Mouse (Mus musculus) limb, embryonic 12.5 days (tissue): ENCODE results near the gene Hrnr. TPM values are rescaled to one million over a fixed set of nuclear protein-coding genes. Genes with fewer than 3 reads are reported as not detected.

Source experiments
- ATAC-seq: fragments of 200-750 bp; cut with Nextera tagmentation; 2 replicates; pipeline ENCODE4 v1.8.0; 2017; ENCODE audit warnings: low read depth, moderate TSS enrichment; ENCODE audit not compliant: insufficient number of reproducible peaks, insufficient read depth, low FRiP score, low TSS enrichment
- H3K27ac ChIP-seq: fragments of 300-500 bp; sonication (generic); 2 replicates; pipeline ENCODE4 v1.5.1; 2016; ENCODE audit warnings: mild to moderate bottlenecking, moderate library complexity
- H3K27me3 ChIP-seq: fragments of 300-500 bp; sonication (generic); 2 replicates; pipeline ENCODE4 v1.6.1; 2016; ENCODE audit warnings: mild to moderate bottlenecking, moderate library complexity
- H3K36me3 ChIP-seq: fragments of 300-500 bp; sonication (generic); 2 replicates; pipeline ENCODE4 v1.6.1; 2016; ENCODE audit warnings: mild to moderate bottlenecking, moderate library complexity
- H3K4me1 ChIP-seq: fragments of 300-500 bp; sonication (generic); replicated peaks from 2 replicates; pipeline ENCODE4 v1.6.1; 2016
- H3K4me2 ChIP-seq: fragments of 300-500 bp; sonication (generic); 2 replicates; pipeline ENCODE4 v1.6.1; 2016; ENCODE audit warnings: mild to moderate bottlenecking, moderate library complexity
- H3K4me3 ChIP-seq: fragments of 300-500 bp; sonication (generic); replicated peaks from 2 replicates; pipeline ENCODE4 v1.5.1; 2016; ENCODE audit warnings: mild to moderate bottlenecking
- H3K9ac ChIP-seq: fragments of 300-500 bp; sonication (generic); replicated peaks from 2 replicates; pipeline ENCODE4 v1.6.1; 2016; ENCODE audit warnings: mild to moderate bottlenecking, moderate library complexity
- H3K9me3 ChIP-seq: fragments of 300-500 bp; sonication (generic); 2 replicates; pipeline ENCODE4 v1.6.1; 2016; ENCODE audit warnings: mild to moderate bottlenecking, moderate library complexity
- WGBS: fragments of 180-500 bp; shearing (Covaris S2); methylation state at CpG from one replicate; pipeline ENCODE4 v1.1.7; 2016; 5-methylcytosine and 5-hydroxymethylcytosine counted together
- polyA plus RNA-seq: library from polyadenylated mRNA; unstranded; fragments of >200 nt; fragmentation: Nextera tagmentation; extraction: Ambion mirVana; gene quantifications from 2 replicates; pipeline ENCODE4 v1.2.1, GENCODE M21; 2016

Hrnr gene
- polyA plus RNA-seq, result not detected in 2 replicates

DNA sequence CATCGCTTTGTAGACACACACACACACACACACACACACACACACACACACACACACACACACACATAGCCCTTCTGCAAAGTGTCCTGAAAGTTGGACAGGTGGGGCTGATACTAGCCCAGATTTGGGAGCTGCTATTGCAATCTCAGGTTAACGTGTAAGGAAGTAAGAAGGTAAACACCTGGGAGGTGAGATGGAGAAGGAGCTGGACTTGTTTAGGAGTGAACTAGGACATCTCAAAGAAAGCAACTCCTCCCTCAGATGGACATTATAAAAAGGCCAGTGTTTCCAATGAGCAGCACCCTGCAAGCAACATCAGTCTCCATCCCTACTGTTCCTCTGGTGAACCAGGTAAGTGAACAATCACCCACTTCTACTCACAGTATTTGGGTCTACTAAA, at the start of gene Hrnr:
Gene Hrnr (plus strand): TSS at position 301 of the 400 bp plus-strand sequence.
- ATAC-seq, result no peak
- H3K27me3 ChIP-seq, result no peaks in the 10 kb centered on the region
- no peak within 1 kb of the TSS for H3K9ac ChIP-seq
- no peak within 1 kb of the TSS for H3K4me3 ChIP-seq
- H3K4me1 ChIP-seq, result no peaks in the 10 kb centered on the region
- no peaks in the 10 kb centered on the region for H3K36me3 ChIP-seq
- H3K4me2 ChIP-seq, result no peak within 1 kb of the TSS
- H3K27ac ChIP-seq, result no peak within 1 kb of the TSS
- H3K9me3 ChIP-seq, result no peaks in the 10 kb centered on the region
- WGBS, result 81% methylated on average over 2 of the region's 2 CpGs

DNA sequence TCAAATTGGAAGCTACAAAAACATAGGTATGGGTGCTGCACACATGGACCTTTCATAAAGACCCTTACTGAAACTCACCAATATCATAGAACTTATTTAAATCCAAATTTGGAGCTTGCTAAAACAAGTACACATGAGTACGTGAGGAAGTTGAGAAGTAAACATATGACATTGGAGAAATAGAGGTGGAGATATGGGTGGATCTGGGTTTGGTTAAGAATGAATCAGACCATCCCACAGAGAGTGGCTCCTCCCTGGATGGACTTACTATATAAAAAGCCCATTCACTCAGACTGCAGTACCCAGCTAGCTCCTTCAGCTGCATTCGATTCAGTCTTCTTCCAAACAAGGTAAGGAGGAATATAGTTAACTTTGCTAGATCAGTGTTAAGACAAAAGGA, 46.3 kb upstream of the Hrnr start, which contains the start of gene Flg:
Gene Flg (plus strand): TSS at position 301 of the 400 bp plus-strand sequence.
- H3K9ac ChIP-seq, result no peak within 1 kb of the TSS
- no peak for ATAC-seq
- H3K9me3 ChIP-seq, result no peaks in the 10 kb centered on the region
- no peaks in the 10 kb centered on the region for H3K27me3 ChIP-seq
- H3K27ac ChIP-seq, result no peak within 1 kb of the TSS
- H3K4me3 ChIP-seq, result no peak within 1 kb of the TSS
- H3K4me1 ChIP-seq, result no peaks in the 10 kb centered on the region
- WGBS, result 84% methylated on average over 2 of the region's 2 CpGs
- H3K4me2 ChIP-seq, result no peak within 1 kb of the TSS
- no peaks in the 10 kb centered on the region for H3K36me3 ChIP-seq

DNA sequence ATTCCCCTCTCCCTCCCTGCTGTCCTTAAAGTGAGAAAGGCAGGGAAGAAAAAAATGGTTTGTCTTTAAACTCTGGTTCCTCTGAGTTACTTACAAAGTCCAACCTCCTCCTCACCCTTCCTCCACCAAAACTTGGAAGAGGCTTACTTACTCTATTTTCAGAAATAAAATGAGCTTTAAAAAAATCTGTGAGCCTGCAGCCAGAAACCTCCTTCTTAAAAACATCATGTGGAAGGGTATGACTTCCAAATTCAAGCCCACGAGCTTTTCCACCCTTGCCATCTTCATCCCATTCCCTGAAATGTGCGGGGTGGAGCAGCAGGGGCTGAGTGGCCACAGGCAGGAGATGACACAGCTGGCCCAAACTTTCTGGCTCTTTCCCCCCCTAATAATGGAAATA, 22.0 kb upstream of the Hrnr start:
- 81% methylated on average over 2 of the region's 2 CpGs for WGBS

DNA sequence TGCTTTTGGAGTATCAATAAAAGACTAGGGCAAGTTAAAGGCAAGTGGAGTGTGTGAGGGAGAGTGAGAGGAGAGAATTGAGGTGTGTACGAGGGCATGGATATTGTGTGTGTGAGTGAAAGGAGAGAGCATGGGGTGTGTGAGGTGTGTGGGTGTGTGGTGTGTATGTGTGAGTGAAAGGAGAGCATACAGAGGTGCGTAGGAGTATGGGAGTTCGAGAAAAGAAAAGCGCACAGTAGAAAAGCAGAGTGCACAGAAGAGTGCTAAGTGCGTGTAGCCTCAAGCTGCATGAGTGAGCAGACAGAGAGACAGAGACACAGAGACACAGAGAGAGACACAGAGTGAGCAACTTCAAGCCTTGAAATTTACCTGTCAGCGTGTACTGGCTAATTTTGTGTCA, 19.7 kb upstream of the Hrnr start:
- 91% methylated on average over 6 of the region's 6 CpGs for WGBS
- Histone ChIP-seq H3K9ac (no peak overlapping the region), H3K9me3 (no peaks in the 10 kb centered on the region), H3K4me3 (no peak overlapping the region), H3K4me2 (no peak overlapping the region), H3K27me3 (no peaks in the 10 kb centered on the region), H3K27ac (no peak overlapping the region), H3K4me1 (no peaks in the 10 kb centered on the region), H3K36me3 (no peaks in the 10 kb centered on the region)
- ATAC-seq, result no peak

More for the DNA sequence above, 22.0 kb upstream of the Hrnr start:
- no peak overlapping the region for H3K4me3 ChIP-seq
- no peaks in the 10 kb centered on the region for H3K27me3 ChIP-seq
- H3K9ac ChIP-seq, result no peak overlapping the region
- H3K36me3 ChIP-seq, result no peaks in the 10 kb centered on the region
- no peak overlapping the region for H3K27ac ChIP-seq
- no peak overlapping the region for H3K4me2 ChIP-seq
- no peaks in the 10 kb centered on the region for H3K9me3 ChIP-seq
- no peak for ATAC-seq
- no peaks in the 10 kb centered on the region for H3K4me1 ChIP-seq

DNA sequence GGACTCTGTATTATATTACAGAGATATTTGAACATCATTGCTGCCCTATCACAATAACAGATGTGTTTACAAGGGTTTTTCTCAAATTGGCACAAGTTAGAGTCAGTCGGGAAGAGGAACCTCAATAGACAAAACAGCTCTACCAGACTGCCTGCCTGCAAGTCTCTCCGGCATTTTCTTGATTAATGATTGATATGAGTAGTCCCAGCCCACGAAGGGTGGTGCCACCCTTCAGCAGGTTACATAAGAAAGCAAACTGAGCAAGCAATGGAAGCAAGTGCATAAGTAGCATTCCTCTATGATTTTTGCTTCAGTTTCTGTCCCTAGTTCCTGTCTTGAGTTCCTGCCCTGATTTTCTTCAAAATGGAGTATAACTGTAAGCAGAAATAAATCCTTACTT, 17.7 kb upstream of the Hrnr start:
- Histone ChIP-seq H3K4me1 (no peaks in the 10 kb centered on the region), H3K4me2 (no peak overlapping the region), H3K27me3 (no peaks in the 10 kb centered on the region), H3K9me3 (no peaks in the 10 kb centered on the region), H3K9ac (no peak overlapping the region), H3K36me3 (no peaks in the 10 kb centered on the region), H3K4me3 (no peak overlapping the region), H3K27ac (no peak overlapping the region)
- no peak for ATAC-seq
- WGBS, result 82% methylated on average over 3 of the region's 3 CpGs

DNA sequence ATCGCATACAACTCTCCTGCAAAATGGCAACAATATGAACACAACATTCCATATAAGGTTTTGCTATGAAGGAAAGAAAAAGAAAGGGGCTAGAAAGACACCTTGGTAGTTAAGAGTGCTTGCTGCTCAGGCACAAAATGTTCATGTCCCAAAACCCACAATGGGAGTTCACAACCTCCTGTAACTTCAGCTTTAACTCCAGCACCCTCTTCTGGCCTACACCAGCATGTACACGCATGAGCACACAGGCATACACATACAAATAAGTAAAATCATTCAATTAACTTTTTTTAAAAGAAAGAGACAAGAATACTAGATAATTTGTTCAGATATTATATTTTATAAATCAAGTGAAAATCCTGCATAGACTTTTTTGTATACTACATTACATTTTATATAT, 13.4 kb upstream of the Hrnr start:
- H3K9me3 ChIP-seq, result no peaks in the 10 kb centered on the region

DNA sequence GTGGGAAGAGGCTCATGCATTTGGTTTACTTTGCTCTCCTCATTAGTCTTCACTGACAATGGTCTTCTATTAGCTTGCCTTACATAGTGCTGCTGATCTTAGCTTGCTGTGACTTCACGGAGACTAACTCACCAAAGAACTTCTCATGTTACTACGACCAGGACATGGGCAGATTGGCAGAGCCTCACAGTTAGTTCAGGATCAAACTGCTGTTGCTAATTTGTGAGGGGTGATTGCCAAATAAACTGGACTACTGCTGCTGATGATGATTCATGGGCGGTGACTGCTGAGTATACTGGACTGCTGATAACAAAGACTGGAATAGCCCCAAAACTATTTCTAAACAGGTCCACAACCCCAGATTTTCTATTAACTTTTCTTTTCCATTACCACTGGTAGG, 8.2 kb upstream of the Hrnr start:
- Histone ChIP-seq H3K9me3 (no peaks in the 10 kb centered on the region), H3K27ac (no peak overlapping the region), H3K4me1 (no peaks in the 10 kb centered on the region), H3K36me3 (no peaks in the 10 kb centered on the region), H3K9ac (no peak overlapping the region), H3K4me3 (no peak overlapping the region), H3K27me3 (no peaks in the 10 kb centered on the region), H3K4me2 (no peak overlapping the region)
- 52% methylated on average over 3 of the region's 3 CpGs for WGBS
- ATAC-seq, result no peak

More for the DNA sequence above, 13.4 kb upstream of the Hrnr start:
- no peak for ATAC-seq
- Histone ChIP-seq H3K4me1 (no peaks in the 10 kb centered on the region), H3K9ac (no peak overlapping the region), H3K27me3 (no peaks in the 10 kb centered on the region), H3K27ac (no peak overlapping the region), H3K36me3 (no peaks in the 10 kb centered on the region), H3K4me2 (no peak overlapping the region), H3K4me3 (no peak overlapping the region)
- 74% methylated on average over 2 of the region's 2 CpGs for WGBS

DNA sequence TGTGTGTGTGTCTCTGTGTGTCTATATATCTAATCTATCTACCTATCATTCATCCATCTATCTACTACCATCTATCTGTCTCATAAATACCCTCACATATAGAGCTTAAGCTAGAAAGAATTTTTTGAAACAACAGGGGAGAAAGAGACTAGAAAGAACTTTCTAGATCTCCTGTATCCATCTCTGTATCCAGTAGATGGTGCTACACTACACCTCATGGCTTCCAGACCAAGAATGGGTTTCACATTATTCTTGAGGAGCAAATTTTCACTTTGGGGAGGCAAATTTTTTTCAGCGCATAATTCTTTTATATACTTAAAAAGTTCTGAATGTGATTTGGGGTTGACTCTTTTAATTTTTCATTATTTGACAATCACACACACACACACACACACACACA, 5.2 kb upstream of the Hrnr start:
- no peak for ATAC-seq
- H3K9ac ChIP-seq, result no peak overlapping the region
- no peaks in the 10 kb centered on the region for H3K36me3 ChIP-seq
- H3K27me3 ChIP-seq, result no peaks in the 10 kb centered on the region
- no peak overlapping the region for H3K4me3 ChIP-seq
- 88% methylated on average over 1 of the region's 1 CpGs for WGBS
- no peaks in the 10 kb centered on the region for H3K4me1 ChIP-seq
- no peaks in the 10 kb centered on the region for H3K9me3 ChIP-seq
- H3K4me2 ChIP-seq, result no peak overlapping the region
- no peak overlapping the region for H3K27ac ChIP-seq

DNA sequence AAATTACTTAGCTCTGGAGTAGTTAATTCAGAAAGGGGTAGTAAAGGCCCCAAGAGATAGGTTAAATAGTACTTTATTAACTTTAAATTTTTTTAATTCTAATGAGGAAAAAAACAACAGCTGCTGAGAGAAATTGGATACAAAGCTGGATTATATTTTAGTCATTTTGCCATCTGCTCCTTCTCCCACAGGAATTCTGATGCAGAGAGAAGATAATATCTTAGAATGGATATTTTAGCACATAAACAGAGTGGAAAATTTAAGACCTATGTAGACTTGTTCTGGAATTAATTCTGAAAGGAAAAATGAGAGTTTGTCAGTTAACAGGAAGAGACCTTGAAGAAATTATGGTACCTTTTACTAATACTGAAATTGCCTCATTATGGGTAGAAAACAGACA, 18.2 kb downstream of the Hrnr start:
- Histone ChIP-seq H3K27me3 (no peaks in the 10 kb centered on the region), H3K4me3 (no peak overlapping the region), H3K9ac (no peak overlapping the region), H3K4me2 (no peak overlapping the region), H3K36me3 (no peaks in the 10 kb centered on the region), H3K27ac (no peak overlapping the region), H3K4me1 (no peaks in the 10 kb centered on the region), H3K9me3 (no peaks in the 10 kb centered on the region)
- ATAC-seq, result no peak

DNA sequence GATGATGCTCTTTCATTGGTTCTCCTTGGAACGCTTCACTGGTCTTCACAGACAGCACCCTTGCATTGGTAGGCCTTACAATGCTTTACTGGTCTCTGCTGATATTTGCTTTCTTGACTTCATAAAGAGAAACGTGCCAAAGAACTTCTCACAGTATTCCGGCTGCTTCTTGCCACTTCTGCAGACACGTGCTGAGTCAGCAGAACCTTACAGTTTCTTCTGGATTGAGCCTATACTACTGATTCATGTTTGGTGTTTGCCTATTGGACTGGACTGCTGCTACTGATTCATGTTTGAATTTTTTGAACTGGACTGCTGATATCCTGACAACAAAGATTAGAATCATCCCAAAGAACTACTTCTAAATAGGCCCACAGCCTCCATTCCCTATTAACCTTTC, 20.5 kb downstream of the Hrnr start:
- Histone ChIP-seq H3K9ac (no peak overlapping the region), H3K27me3 (no peaks in the 10 kb centered on the region), H3K27ac (no peak overlapping the region), H3K36me3 (no peaks in the 10 kb centered on the region), H3K4me1 (no peaks in the 10 kb centered on the region), H3K9me3 (no peaks in the 10 kb centered on the region), H3K4me2 (no peak overlapping the region), H3K4me3 (no peak overlapping the region)
- WGBS, result 98% methylated on average over 4 of the region's 4 CpGs
- no peak for ATAC-seq

DNA sequence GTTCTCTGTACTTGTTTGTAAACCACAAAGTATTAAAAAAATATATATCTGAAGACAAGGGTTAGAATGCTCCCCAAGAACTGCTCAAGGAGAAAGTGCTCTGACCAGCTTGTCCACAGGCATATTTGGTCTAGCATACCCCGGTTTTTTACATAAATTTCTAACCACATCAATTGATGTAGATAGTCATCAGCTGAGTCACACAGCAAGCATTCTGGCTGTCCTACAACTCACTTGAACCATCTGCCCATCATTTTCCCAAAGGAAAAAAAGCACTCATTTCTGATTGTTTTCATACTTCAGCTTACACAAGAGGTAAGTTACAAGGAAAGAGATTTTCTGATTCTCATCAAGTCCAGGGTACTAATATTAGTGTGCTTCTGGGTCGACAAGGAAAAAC, 27.3 kb downstream of the Hrnr start:
- ATAC-seq, result no peak
- H3K9me3 ChIP-seq, result no peaks in the 10 kb centered on the region
- H3K27ac ChIP-seq, result no peak overlapping the region
- H3K4me2 ChIP-seq, result no peak overlapping the region
- H3K4me3 ChIP-seq, result no peak overlapping the region
- H3K27me3 ChIP-seq, result no peaks in the 10 kb centered on the region
- no peaks in the 10 kb centered on the region for H3K36me3 ChIP-seq
- no peak overlapping the region for H3K9ac ChIP-seq
- no peaks in the 10 kb centered on the region for H3K4me1 ChIP-seq
- WGBS, result 86% methylated on average over 2 of the region's 2 CpGs

DNA sequence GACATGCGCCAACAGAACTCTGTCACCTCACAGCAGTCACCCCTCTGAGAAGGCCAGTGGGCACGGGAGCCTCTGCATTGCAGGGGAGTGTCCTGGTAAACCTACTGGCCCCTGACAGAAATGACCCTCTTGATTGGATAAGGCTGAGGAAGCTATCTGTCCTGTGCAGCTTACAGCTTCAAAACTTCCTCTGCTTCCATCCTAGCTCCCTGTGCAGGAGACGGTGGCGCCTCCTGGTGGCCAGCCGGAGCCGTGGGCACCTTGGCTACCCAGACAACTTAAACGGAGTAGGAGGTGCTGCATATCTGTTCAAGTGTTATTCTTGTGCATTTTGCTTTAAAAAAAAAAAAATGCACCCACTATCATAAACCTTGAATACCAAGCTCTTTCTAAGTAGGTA, 40.5 kb downstream of the Hrnr start:
- Histone ChIP-seq H3K36me3 (no peaks in the 10 kb centered on the region), H3K9me3 (no peaks in the 10 kb centered on the region), H3K27ac (no peak overlapping the region), H3K27me3 (peaks cover 11% of the 10 kb centered on the region; the same call in 1 of the 2 replicates), H3K4me1 (no peaks in the 10 kb centered on the region), H3K9ac (no peak overlapping the region), H3K4me2 (no peak overlapping the region), H3K4me3 (no peak overlapping the region)
- WGBS, result 16% methylated on average over 7 of the region's 7 CpGs
- ATAC-seq, result no peak
